Mouse (Mus musculus) embryonic stem cell, embryonic (primary cell): ENCODE data around the gene Cd7.

Experiments used
- CTCF ChIA-PET, 4 experiments: fragments of 300-600 bp in 2 of 4; fragments of 350-600 bp in 2 of 4; sonication (Branson Sonifier 250); formaldehyde crosslinking; loops; one replicate each; lab custom pipeline; 2022; ENCODE audit warnings: inconsistent platforms in 2 of 4; lab: Charles Lee
- POLR2A ChIA-PET, 4 experiments: fragments of 300-600 bp in 2 of 4; fragments of 350-600 bp in 2 of 4; sonication (Branson Sonifier 250); formaldehyde crosslinking; loops; one replicate each; lab custom pipeline; 2022; ENCODE audit warnings: antibody characterized with exemption in 4 of 4, inconsistent platforms in 1 of 4; lab: Charles Lee

Cd7 gene

GRCm38 (mm10) chr11:121017703-121018102 is 21.5 kb downstream of the Cd7 start:
- POLR2A ChIA-PET, result no interaction called here
- CTCF ChIA-PET, result interaction anchor here in 3 of 4 experiments (0.7 to 1.7 kb wide), 5 partner anchors 23 to 30 kb away, joined by 3 to 8 read pairs (median 5); no protein-coding TSS in a partner anchor

DNA sequence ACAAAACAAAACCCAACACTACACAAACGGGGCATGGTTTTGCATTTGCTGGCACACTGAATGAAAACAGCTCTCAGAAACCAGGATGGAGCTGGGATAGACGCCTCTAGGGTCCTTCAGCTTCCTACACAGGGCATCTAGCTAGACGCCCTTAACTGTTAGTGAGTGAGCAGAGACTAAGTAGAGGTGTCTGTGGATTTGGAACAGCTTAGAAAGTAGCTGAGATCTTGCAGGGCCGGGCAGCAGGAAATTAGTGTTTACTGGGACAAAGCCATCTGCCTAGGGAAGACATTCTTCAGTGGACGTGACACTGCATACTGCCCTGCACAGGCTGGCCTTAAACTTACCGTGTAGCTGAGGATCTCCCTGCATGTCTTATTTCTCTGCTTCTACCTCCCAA is 23.7 kb downstream of the Cd7 start:
- POLR2A ChIA-PET, result interaction anchor here in 2 of 4 experiments (0.5 to 1.9 kb wide), 3 partner anchors 25 to 426 kb away, joined by 3 to 9 read pairs (median 3); partner anchors contain the start of genes Ccdc57 (in 1 of the 2) and Csnk1d (in 1 of the 2)
- CTCF ChIA-PET, result interaction anchor here in 2 of 4 experiments (0.7 to 2.2 kb wide), 4 partner anchors 14 to 109 kb away, joined by 3 to 7 read pairs (median 4); no protein-coding TSS in a partner anchor

DNA sequence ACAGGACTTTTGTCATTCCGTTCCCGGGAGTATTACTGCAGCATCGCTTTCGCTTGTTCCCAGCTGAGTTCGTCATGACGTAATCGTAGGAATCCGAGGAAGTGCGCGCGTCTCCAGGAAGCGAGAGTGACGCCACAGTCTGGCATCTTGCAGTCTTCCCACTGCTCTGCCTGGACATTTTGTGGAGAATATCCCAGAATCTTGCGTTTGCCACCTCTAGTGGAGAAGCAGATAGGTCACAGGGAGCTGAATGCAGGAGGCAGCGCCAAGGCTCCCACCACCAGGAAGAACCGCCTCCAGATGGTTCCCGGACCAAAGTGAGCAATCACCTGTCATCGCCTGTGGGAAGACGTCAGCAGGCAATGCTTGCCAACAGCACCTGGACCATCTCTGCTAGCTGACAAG is 24.3 kb downstream of the Cd7 start:
- ChIA-PET CTCF (interaction anchor here in 2 of 4 experiments (0.5 to 2.2 kb wide), 6 partner anchors 10 to 110 kb away, joined by 3 to 7 read pairs (median 4); no protein-coding TSS in a partner anchor), POLR2A (interaction anchor here in 3 of 4 experiments (0.6 to 1.9 kb wide), 7 partner anchors 24 to 908 kb away, joined by 3 to 9 read pairs (median 3); partner anchors contain the start of genes Csnk1d (in 2 of the 3) and Ccdc57 (in 1 of the 3))

GRCm38 (mm10) chr11:121013656-121014055 is 25.6 kb downstream of the Cd7 start:
- CTCF ChIA-PET, result interaction anchor here in 1 of 4 experiments (1.4 kb wide), 1 partner anchor 28 kb away, joined by 6 read pairs; no protein-coding TSS in a partner anchor
- POLR2A ChIA-PET, result interaction anchor here in 1 of 4 experiments (1.1 kb wide), 1 partner anchor 16 kb away, joined by 4 read pairs; no protein-coding TSS in a partner anchor

DNA sequence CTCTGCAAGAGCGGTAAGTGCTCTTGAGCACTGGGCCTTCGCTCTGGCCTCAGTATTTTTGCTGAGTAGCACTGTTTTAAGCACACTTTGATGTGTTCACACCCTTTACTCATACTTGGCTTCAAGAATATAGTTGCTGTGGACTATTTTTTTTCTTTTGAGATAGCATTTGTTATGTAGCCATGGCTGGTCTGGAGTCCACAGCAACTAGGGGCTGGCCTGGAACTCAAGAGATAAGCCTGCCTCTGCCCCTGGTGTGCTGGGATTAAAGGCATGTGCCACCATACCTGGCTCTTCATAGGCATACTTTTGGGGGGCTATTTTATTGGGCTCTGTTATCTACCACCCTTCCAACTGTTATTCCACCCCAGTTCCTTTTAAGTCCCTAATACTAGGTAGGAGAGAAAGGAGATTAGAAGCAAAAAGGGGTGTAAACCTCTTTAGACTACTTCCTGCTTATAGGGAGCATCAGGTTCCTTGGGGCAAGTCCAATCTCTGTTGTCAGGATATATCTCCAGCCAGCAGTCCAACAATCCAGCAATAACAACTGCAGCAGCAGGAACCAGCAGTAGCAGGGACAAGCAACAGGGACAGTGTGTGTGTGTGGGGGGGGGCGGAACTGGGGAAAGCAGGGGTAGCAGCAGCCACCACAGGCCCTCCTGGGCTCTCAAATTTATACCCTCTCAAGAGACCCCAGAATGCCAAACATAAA is 29.0 kb downstream of the Cd7 start:
- ChIA-PET CTCF (interaction anchor here in 1 of 4 experiments (0.6 kb wide), 1 partner anchor 25 kb away, joined by 4 read pairs; no protein-coding TSS in a partner anchor), POLR2A (no interaction called here)

GRCm38 (mm10) chr11:121006184-121006583 is 33.0 kb downstream of the Cd7 start:
- POLR2A ChIA-PET, result no interaction called here
- CTCF ChIA-PET, result no interaction called here

- POLR2A ChIA-PET, result interaction anchor here in 3 of 4 experiments (0.8 to 1.1 kb wide), 4 partner anchors 10 to 142 kb away, joined by 3 to 4 read pairs (median 3); partner anchors contain the start of genes Csnk1d (in 2 of the 3) and Tex19.1 (in 1 of the 3)
- CTCF ChIA-PET, result interaction anchor here in 1 of 4 experiments (0.9 to 1.2 kb wide), 2 partner anchors 37 to 228 kb away, joined by 3 read pairs; no protein-coding TSS in a partner anchor
Measured at GRCm38 (mm10) chr11:121004281-121004680, 34.9 kb downstream of the Cd7 start.

DNA sequence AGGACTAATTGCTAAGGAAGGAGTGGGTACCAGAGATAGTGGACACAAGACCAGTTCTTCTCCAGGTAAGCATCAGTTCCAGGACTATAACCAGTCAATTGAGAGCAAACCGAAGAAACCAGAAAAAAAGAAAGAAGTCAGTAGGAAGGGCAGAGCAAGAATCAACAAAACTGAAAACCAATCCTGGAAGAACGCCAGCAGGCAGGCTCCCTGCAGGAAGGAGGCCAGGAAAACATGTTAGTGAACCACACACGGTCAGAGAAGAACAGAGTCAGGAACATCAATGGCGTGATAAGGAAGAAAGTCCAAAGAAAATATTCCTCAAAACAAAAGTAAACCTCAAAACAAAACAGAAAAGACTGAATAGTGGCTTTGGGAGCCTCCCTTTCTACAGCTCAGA is 37.3 kb downstream of the Cd7 start:
- CTCF ChIA-PET, result no interaction called here
- POLR2A ChIA-PET, result interaction anchor here in 2 of 4 experiments (0.5 to 3.8 kb wide), 7 partner anchors 11 to 565 kb away, joined by 3 to 18 read pairs (median 4); partner anchors contain the start of genes Csnk1d (in 2 of the 2) and P4hb (in 1 of the 2)

DNA sequence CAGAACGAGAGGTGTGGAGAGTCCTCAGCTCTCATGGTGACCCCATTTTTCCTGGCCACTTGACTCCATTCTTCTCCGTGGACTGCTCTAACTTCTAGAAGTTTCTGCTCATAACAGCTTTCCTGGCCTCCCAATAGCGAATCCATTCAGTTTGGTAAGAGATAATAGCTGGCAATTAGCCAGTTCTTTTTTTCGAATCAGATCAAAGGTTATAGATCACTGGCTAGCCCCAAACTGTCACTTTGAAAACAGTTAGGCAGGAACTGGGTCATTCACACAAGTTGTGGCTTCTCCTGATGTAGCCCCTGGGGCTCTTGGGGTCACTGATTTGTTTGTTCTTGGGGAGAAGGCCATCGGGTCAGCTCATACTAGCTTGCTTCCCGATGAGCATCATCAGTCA is 44.5 kb downstream of the Cd7 start:
- ChIA-PET POLR2A (interaction anchor here in 3 of 4 experiments (0.6 to 1.3 kb wide), 7 partner anchors 9 to 360 kb away, joined by 3 to 4 read pairs (median 3); no protein-coding TSS in a partner anchor), CTCF (interaction anchor here in 1 of 4 experiments (0.5 to 1.0 kb wide), 2 partner anchors 59 to 581 kb away, joined by 3 to 6 read pairs; no protein-coding TSS in a partner anchor)

GRCm38 (mm10) chr11:120993586-120993985 is 45.6 kb downstream of the Cd7 start:
- ChIA-PET POLR2A (interaction anchor here in 1 of 4 experiments (1.2 kb wide), 1 partner anchor 13 kb away, joined by 3 read pairs; no protein-coding TSS in a partner anchor), CTCF (no interaction called here)

DNA sequence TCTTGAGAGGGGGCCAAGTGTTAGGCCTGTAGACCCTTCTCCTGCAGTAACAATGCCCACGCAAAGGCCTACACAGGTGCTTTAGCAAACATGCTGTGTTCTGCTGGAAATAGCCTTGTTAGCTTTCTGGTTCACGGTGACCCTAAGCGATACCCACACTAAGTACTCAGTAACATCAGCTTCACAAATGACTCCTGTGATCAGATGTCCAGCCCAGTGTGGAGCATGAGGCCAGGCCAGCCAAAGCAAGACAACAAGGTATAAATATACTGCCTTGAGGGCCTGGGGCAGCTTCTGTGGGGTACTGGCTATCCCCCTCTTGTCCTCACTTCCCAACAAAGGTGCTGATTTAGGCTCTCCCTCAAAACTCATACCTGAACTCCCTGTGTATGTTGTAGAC is 46.1 kb downstream of the Cd7 start:
- ChIA-PET POLR2A (interaction anchor here in 2 of 4 experiments (0.6 to 3.3 kb wide), 5 partner anchors 8 to 210 kb away, joined by 3 to 18 read pairs (median 5); no protein-coding TSS in a partner anchor), CTCF (no interaction called here)

GRCm38 (mm10) chr11:120991791-120992190 is 47.4 kb downstream of the Cd7 start:
- CTCF ChIA-PET, result interaction anchor here in 1 of 4 experiments (0.6 to 1.3 kb wide), 2 partner anchors 26 to 62 kb away, joined by 3 read pairs; no protein-coding TSS in a partner anchor
- POLR2A ChIA-PET, result interaction anchor here (0.6 to 3.9 kb wide), 50 partner anchors 7 to 525 kb away, joined by 3 to 19 read pairs (median 4); partner anchors contain the start of genes Ccdc57 (in 2 of the 4), Pycr1 (in 2 of the 4), Tex19.1 (in 2 of the 4) and Arl16 (in 1 of the 4)

DNA sequence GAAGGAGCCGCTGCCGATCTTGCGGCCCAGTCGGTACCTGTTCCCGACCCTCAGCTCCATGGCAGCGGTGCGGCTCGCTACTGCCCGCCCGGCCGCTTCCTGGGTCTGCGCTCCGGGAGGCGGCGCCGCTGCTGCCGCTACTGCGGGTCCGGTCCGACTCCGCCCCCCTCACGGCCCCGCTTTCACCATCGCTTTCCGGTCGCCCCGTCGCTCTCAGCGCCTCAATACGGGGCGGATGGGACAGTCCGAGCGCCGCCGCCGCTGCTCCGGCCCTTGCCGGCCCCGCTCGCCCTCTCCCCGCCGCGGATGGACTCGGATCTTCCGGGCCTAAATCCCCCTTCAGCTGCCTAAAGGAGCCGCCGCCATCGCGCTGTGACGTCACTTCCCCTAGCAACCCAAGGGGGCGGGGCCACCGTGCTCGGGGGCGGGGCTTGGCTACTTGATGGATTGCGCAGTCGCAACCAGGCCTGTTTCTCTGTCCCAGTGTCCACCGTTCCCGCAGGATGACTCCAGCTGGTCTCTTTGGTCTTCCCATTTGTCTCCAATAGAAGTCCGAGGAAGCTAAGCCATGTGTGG is 48.2 kb downstream of the Cd7 start, which contains the start of gene Csnk1d:
Csnk1d (minus strand) TSS at position 380 of the 576 bp plus-strand sequence.
- ChIA-PET CTCF (interaction anchor here in 1 of 4 experiments (0.6 to 1.3 kb wide), 2 partner anchors 25 to 62 kb away, joined by 3 read pairs; no protein-coding TSS in a partner anchor), POLR2A (interaction anchor here (0.6 to 3.9 kb wide), 63 partner anchors 8 to 524 kb away, joined by 3 to 19 read pairs (median 4); partner anchors contain the start of genes Ccdc57 (in 2 of the 4), P4hb (in 2 of the 4), Pycr1 (in 2 of the 4) and Tex19.1 (in 2 of the 4))

GRCm38 (mm10) chr11:120990126-120990781 is 49.0 kb downstream of the Cd7 start:
- POLR2A ChIA-PET, result interaction anchor here (0.5 to 3.9 kb wide), 49 partner anchors 7 to 523 kb away, joined by 3 to 19 read pairs (median 4); partner anchors contain the start of genes Ccdc57 (in 2 of the 4), P4hb (in 2 of the 4), Arl16 (in 1 of the 4) and Aspscr1 (in 1 of the 4)
- CTCF ChIA-PET, result interaction anchor here in 1 of 4 experiments (1.6 kb wide), 1 partner anchor 39 kb away, joined by 4 read pairs; no protein-coding TSS in a partner anchor

DNA sequence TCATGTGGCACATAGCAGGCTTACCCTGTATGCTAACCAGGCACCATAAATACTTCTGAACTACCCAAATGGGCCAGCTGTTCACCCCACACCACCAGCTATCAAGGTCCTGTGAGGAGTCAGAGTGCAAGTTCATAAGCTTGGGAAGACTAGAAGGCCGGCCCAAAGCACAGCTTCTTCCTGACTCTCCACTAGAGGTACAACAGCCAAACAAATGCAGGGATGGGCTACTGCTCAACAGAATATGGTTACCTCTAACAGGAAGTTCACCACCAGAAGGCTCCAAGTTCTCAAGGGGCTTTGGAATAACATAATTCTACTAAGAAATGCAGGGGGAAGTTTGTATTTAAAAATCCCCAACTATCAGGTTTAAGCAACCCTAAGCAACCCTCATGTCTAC is 49.7 kb downstream of the Cd7 start:
- CTCF ChIA-PET, result interaction anchor here in 1 of 4 experiments (1.6 kb wide), 1 partner anchor 39 kb away, joined by 4 read pairs; no protein-coding TSS in a partner anchor
- POLR2A ChIA-PET, result interaction anchor here (0.8 to 3.9 kb wide), 29 partner anchors 9 to 416 kb away, joined by 3 to 19 read pairs (median 4); partner anchors contain the start of genes Aspscr1 (in 1 of the 4), Ccdc57 (in 1 of the 4), Narf (in 1 of the 4) and P4hb (in 1 of the 4)

DNA sequence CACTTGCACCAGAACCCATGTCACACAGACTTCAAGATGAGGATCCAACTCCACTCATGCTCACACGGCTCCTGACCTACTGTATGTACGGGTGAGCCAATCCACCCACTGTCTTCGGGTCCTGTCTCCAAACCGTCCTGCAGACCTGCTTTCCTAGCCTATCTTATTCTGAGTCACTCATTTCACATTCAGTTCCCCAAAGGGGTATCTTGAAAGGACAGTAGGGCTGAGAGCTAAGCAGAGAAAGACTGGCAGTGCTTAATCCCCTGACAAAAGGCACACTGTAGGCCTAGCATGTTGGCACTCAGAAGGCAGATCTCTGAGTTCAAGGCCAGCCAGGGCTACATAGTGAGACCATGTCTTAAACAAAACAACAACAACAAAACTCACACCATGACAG is 50.8 kb downstream of the Cd7 start:
- ChIA-PET POLR2A (interaction anchor here in 1 of 4 experiments (0.8 to 2.7 kb wide), 7 partner anchors 20 to 248 kb away, joined by 3 to 10 read pairs (median 4); partner anchors contain the start of gene Narf), CTCF (no interaction called here)

DNA sequence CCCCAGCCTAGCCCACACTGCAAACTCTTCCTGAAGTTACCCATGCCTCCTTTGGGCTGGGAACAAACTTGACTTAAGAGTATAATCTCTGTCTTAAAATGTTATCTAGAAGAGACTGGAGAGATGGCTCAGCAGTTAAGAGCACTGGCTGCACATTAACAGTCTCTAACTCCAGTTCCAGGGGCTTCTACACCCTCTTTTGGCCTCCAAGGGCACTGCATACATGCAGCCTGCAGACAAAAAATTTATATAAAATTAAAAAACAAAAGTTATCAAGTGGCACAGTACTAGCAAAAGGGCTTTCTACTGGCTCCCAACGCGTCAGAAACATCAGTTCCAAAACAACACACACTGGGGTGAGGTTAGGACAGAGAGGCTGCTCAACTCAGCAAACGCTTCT is 51.6 kb downstream of the Cd7 start:
- ChIA-PET POLR2A (interaction anchor here in 1 of 4 experiments (0.7 to 8.2 kb wide), 3 partner anchors 10 to 31 kb away, joined by 3 to 85 read pairs (median 11); no protein-coding TSS in a partner anchor), CTCF (interaction anchor here in 1 of 4 experiments (0.6 kb wide), 1 partner anchor 183 kb away, joined by 4 read pairs; no protein-coding TSS in a partner anchor)
